Mouse (Mus musculus) lung, postnatal 14 days (tissue): ENCODE data around the gene Tmem159.

Experiments
- DNase-seq: peaks from one replicate; pipeline ENCODE4 v3.0.0; 2021

Tmem159 gene

GRCm38 (mm10) chr7:120145191-120145590 is 43.0 kb downstream of the Tmem159 start, which contains the start of gene Zp2:
Gene Zp2, minus strand, starts transcription at chr7:120145291.
- DNase-seq: no peak

GRCm38 (mm10) chr7:120150257-120150656 is 48.1 kb downstream of the Tmem159 start:
- DNase-seq: no peak

- DNase-seq: no peak
Observed at GRCm38 (mm10) chr7:120150898-120151297, 48.7 kb downstream of the Tmem159 start.

- DNase-seq: no peak
Observed at GRCm38 (mm10) chr7:120156841-120157409, 54.8 kb downstream of the Tmem159 start.

GRCm38 (mm10) chr7:120157575-120158061 is 55.5 kb downstream of the Tmem159 start:
- DNase-seq: no peak

GRCm38 (mm10) chr7:120158121-120158613 is 56.0 kb downstream of the Tmem159 start:
- no peak for DNase-seq

GRCm38 (mm10) chr7:120163581-120164251 is 61.6 kb downstream of the Tmem159 start:
- no peak for DNase-seq
